ENCODE assay signal across 8 mouse cellular contexts in the genomic region with DNA sequence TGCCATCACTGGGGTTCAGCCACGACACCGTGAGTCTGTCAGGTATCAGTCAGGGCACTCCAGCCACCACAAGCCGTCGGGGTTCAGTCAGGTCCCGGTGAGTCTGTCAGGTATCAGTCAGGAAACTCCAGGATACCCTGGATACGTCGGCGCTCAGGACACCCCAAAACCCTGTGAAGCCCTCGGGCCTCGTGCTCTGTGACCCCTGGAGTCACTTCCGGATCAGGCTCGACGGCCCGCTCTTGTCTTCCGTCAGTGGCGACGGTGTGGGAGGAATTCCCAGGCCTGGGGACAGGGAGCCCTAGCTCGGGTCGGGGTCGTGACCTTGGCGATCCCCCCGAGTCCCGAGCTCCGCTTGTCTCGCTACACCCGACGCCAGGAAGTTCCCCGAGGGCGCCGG. TPM values are rescaled to one million over a fixed set of nuclear protein-coding genes. Genes with fewer than 3 reads are reported as not detected.
DNase-seq lines count a peak whose midpoint lies in the region; ATAC-seq lines count a peak whose summit lies in the region.

No protein-coding gene starts in this region.

- intact Hi-C loops in heart, postnatal 25 days (cut with DNase I): loop anchor here (10.0 kb wide), 1 partner anchor 382 kb away; no protein-coding TSS in a partner anchor

- peak overlapping the region; percentile 74 for H3K4me2 ChIP-seq in heart, embryonic 12.5 days
- H3K4me2 ChIP-seq in forebrain, embryonic 11.5 days (ENCODE audit: low read depth, low read length, severe bottlenecking): peak overlapping the region; percentile 69
- H3K4me2 ChIP-seq in liver, embryonic 11.5 days: peak overlapping the region; percentile 91
- H3K4me2 ChIP-seq in stomach, embryonic 14.5 days (replicated peaks; ENCODE audit: low read depth, low read length): peak overlapping the region; percentile 73

- H3K9ac ChIP-seq in heart, embryonic 12.5 days: peak overlapping the region; percentile 87
- peak overlapping the region; percentile 79 for H3K9ac ChIP-seq in forebrain, embryonic 11.5 days (ENCODE audit: low read length)
- H3K9ac ChIP-seq in liver, embryonic 11.5 days (ENCODE audit: low read depth, low read length): peak overlapping the region; percentile 90
- peak overlapping the region; percentile 81 for H3K9ac ChIP-seq in stomach, embryonic 14.5 days (replicated peaks; ENCODE audit: low read depth, low read length)

- DNase-seq in heart, postnatal 25 days (ENCODE audit: low spot score): no peak
- peak; percentile 42 for DNase-seq in ES-CJ7 (ENCODE audit: low read depth, low spot score)
- no peak for DNase-seq in forebrain, embryonic 11.5 days (ENCODE audit: low spot score)
- no peak for DNase-seq in liver, embryonic 11.5 days (ENCODE audit: low spot score)
- DNase-seq in cerebellum, adult 8-10 months: no peak
- DNase-seq in Muller cell, postnatal 12 days (ENCODE audit: inconsistent ontology term): no peak

- peak overlapping the region; percentile 71 for H3K4me3 ChIP-seq in heart, embryonic 12.5 days
- H3K4me3 ChIP-seq in forebrain, embryonic 11.5 days (ENCODE audit: low read depth, low read length): peak overlapping the region; percentile 73
- peak overlapping the region; percentile 79 for H3K4me3 ChIP-seq in liver, embryonic 11.5 days (ENCODE audit: low read depth, low read length)
- peak overlapping the region; percentile 68 for H3K4me3 ChIP-seq in stomach, embryonic 14.5 days (ENCODE audit: low read depth, low read length)

- 5% methylated on average over 30 of the region's 30 CpGs for WGBS in heart, embryonic 12.5 days
- WGBS in forebrain, embryonic 11.5 days: 10% methylated on average over 29 of the region's 30 CpGs
- WGBS in liver, embryonic 11.5 days: 4% methylated on average over 30 of the region's 30 CpGs
- 7% methylated on average over 30 of the region's 30 CpGs for WGBS in stomach, embryonic 14.5 days

- H3K9me3 ChIP-seq in heart, embryonic 12.5 days (replicated peaks): no peaks in the 10 kb centered on the region
- no peaks in the 10 kb centered on the region; the same call in 1 of the 2 replicates for H3K9me3 ChIP-seq in forebrain, embryonic 11.5 days (ENCODE audit: control insufficient read depth, low read length)
- no peaks in the 10 kb centered on the region for H3K9me3 ChIP-seq in liver, embryonic 11.5 days (ENCODE audit: control insufficient read depth, low read length)
- no peaks in the 10 kb centered on the region for H3K9me3 ChIP-seq in stomach, embryonic 14.5 days (ENCODE audit: control insufficient read depth, low read depth, low read length)

- ATAC-seq in heart, embryonic 12.5 days (ENCODE audit: insufficient number of reproducible peaks, low FRiP score): peak; percentile 41
- ATAC-seq in forebrain, embryonic 11.5 days (replicated peaks; ENCODE audit: low FRiP score): peak; percentile 44; the same call in 1 of the 2 replicates
- ATAC-seq in liver, embryonic 11.5 days (replicated peaks; ENCODE audit: low FRiP score): peak; percentile 46
- no peak; the same call in 1 of the 2 replicates for ATAC-seq in stomach, embryonic 14.5 days (ENCODE audit: insufficient number of reproducible peaks, insufficient read depth, low FRiP score, low read depth)

- H3K27ac ChIP-seq in heart, embryonic 12.5 days (ENCODE audit: poor library complexity, severe bottlenecking): peak overlapping the region; percentile 73
- H3K27ac ChIP-seq in forebrain, embryonic 11.5 days (ENCODE audit: low read depth, low read length): no peak overlapping the region
- peak overlapping the region; percentile 78 for H3K27ac ChIP-seq in liver, embryonic 11.5 days (ENCODE audit: low read depth, low read length)
- no peak overlapping the region for H3K27ac ChIP-seq in stomach, embryonic 14.5 days (ENCODE audit: low read length)

- no peaks in the 10 kb centered on the region for H3K27me3 ChIP-seq in heart, embryonic 12.5 days (replicated peaks)
- H3K27me3 ChIP-seq in forebrain, embryonic 11.5 days (ENCODE audit: control insufficient read depth, insufficient read depth, low read length): no peaks in the 10 kb centered on the region
- no peaks in the 10 kb centered on the region for H3K27me3 ChIP-seq in liver, embryonic 11.5 days (replicated peaks; ENCODE audit: control insufficient read depth, insufficient read depth, low read length)
- H3K27me3 ChIP-seq in stomach, embryonic 14.5 days (ENCODE audit: control insufficient read depth, insufficient read depth, low read length): no peaks in the 10 kb centered on the region

- H3K4me1 ChIP-seq in heart, embryonic 12.5 days (replicated peaks): peaks cover 27% of the 10 kb centered on the region
- peaks cover 4% of the 10 kb centered on the region; the same call in 1 of the 2 replicates for H3K4me1 ChIP-seq in forebrain, embryonic 11.5 days (replicated peaks; ENCODE audit: control insufficient read depth, insufficient read depth, low read length)
- peaks cover 26% of the 10 kb centered on the region for H3K4me1 ChIP-seq in liver, embryonic 11.5 days (replicated peaks; ENCODE audit: control insufficient read depth, insufficient read depth, low read length)
- peaks cover 14% of the 10 kb centered on the region; the same call in 1 of the 2 replicates for H3K4me1 ChIP-seq in stomach, embryonic 14.5 days (ENCODE audit: control insufficient read depth, insufficient read depth, low read length)

- H3K36me3 ChIP-seq in heart, embryonic 12.5 days: peaks cover 22% of the 10 kb centered on the region
- no peaks in the 10 kb centered on the region; the same call in 1 of the 2 replicates for H3K36me3 ChIP-seq in forebrain, embryonic 11.5 days (ENCODE audit: control insufficient read depth, insufficient read depth, low read length)
- peaks cover 14% of the 10 kb centered on the region for H3K36me3 ChIP-seq in liver, embryonic 11.5 days (ENCODE audit: control insufficient read depth, insufficient read depth, low read length)
- H3K36me3 ChIP-seq in stomach, embryonic 14.5 days (ENCODE audit: control insufficient read depth, insufficient read depth, low read length): peaks cover 12% of the 10 kb centered on the region

RNA-seq across cellular contexts. Expression of a gene that starts 0.5 kb away (rescaled TPM):
- 136 and 137 TPM in 2 replicates for polyA plus RNA-seq in heart, embryonic 12.5 days (2016; fragmentation: Nextera tagmentation; extraction: Ambion mirVana)
- total RNA-seq in heart, postnatal 25 days (2021): 10 to 100 TPM; 65.1 to 68.1 TPM
- polyA plus RNA-seq in forebrain, embryonic 11.5 days (2014; fragmentation: Nextera tagmentation; extraction: Ambion mirVana): 127 and 132 TPM in 2 replicates
- polyA plus RNA-seq in liver, embryonic 11.5 days (2014; fragmentation: Nextera tagmentation; extraction: Ambion mirVana): 156 and 162 TPM in 2 replicates
- polyA plus RNA-seq in stomach, embryonic 14.5 days (2014; fragmentation: Nextera tagmentation; extraction: Ambion mirVana): 99.9 and 101 TPM in 2 replicates

RNA-seq across cellular contexts. Expression of a gene that starts 8.5 kb away (rescaled TPM):
- 1,038 and 1,054 TPM in 2 replicates for polyA plus RNA-seq in heart, embryonic 12.5 days (2016; fragmentation: Nextera tagmentation; extraction: Ambion mirVana)
- total RNA-seq in heart, postnatal 25 days (2021): 1,000 to 10,000 TPM; 1,566 to 1,609 TPM
- 600 and 613 TPM in 2 replicates for polyA plus RNA-seq in forebrain, embryonic 11.5 days (2014; fragmentation: Nextera tagmentation; extraction: Ambion mirVana)
- polyA plus RNA-seq in liver, embryonic 11.5 days (2014; fragmentation: Nextera tagmentation; extraction: Ambion mirVana): 597 and 634 TPM in 2 replicates
- 875 and 936 TPM in 2 replicates for polyA plus RNA-seq in stomach, embryonic 14.5 days (2014; fragmentation: Nextera tagmentation; extraction: Ambion mirVana)

RNA-seq across cellular contexts. Expression of a gene that starts 21.9 kb away (rescaled TPM):
- 7.5 and 13.8 TPM in 2 replicates for polyA plus RNA-seq in heart, embryonic 12.5 days (2016; fragmentation: Nextera tagmentation; extraction: Ambion mirVana)
- total RNA-seq in heart, postnatal 25 days (2021): 1 to 10 TPM; 3.0 to 5.8 TPM
- 4.9 and 6.3 TPM in 2 replicates for polyA plus RNA-seq in forebrain, embryonic 11.5 days (2014; fragmentation: Nextera tagmentation; extraction: Ambion mirVana)
- 43.5 and 51.9 TPM in 2 replicates for polyA plus RNA-seq in liver, embryonic 11.5 days (2014; fragmentation: Nextera tagmentation; extraction: Ambion mirVana)
- 0.84 and 1.4 TPM in 2 replicates for polyA plus RNA-seq in stomach, embryonic 14.5 days (2014; fragmentation: Nextera tagmentation; extraction: Ambion mirVana)

RNA-seq across cellular contexts. Expression of a gene that starts 33.6 kb away (rescaled TPM):
- polyA plus RNA-seq in heart, embryonic 12.5 days (2016; fragmentation: Nextera tagmentation; extraction: Ambion mirVana): 95.9 and 101 TPM in 2 replicates
- total RNA-seq in heart, postnatal 25 days (2021): 10 to 100 TPM; 29.8 to 30.8 TPM
- 78.7 and 92.9 TPM in 2 replicates for polyA plus RNA-seq in forebrain, embryonic 11.5 days (2014; fragmentation: Nextera tagmentation; extraction: Ambion mirVana)
- polyA plus RNA-seq in liver, embryonic 11.5 days (2014; fragmentation: Nextera tagmentation; extraction: Ambion mirVana): 159 and 162 TPM in 2 replicates
- polyA plus RNA-seq in stomach, embryonic 14.5 days (2014; fragmentation: Nextera tagmentation; extraction: Ambion mirVana): 167 and 176 TPM in 2 replicates

RNA-seq across cellular contexts. Expression of a gene that starts 56.8 kb away (rescaled TPM):
- polyA plus RNA-seq in heart, embryonic 12.5 days (2016; fragmentation: Nextera tagmentation; extraction: Ambion mirVana): 89.3 and 94.0 TPM in 2 replicates
- total RNA-seq in heart, postnatal 25 days (2021): 10 to 100 TPM; 29.0 to 30.1 TPM
- polyA plus RNA-seq in forebrain, embryonic 11.5 days (2014; fragmentation: Nextera tagmentation; extraction: Ambion mirVana): 178 and 192 TPM in 2 replicates
- 117 and 125 TPM in 2 replicates for polyA plus RNA-seq in liver, embryonic 11.5 days (2014; fragmentation: Nextera tagmentation; extraction: Ambion mirVana)
- polyA plus RNA-seq in stomach, embryonic 14.5 days (2014; fragmentation: Nextera tagmentation; extraction: Ambion mirVana): 117 and 125 TPM in 2 replicates

Comparison
In these comparisons a context has a peak if more than half of its experiments do, and no peak if none do; other contexts are left out.
1. H3K27ac ChIP-seq: peak in heart, embryonic 12.5 days (single experiment) and liver, embryonic 11.5 days (single experiment); none in forebrain, embryonic 11.5 days (single experiment) and stomach, embryonic 14.5 days (single experiment).
2. Peak in every context shown above with its lines, with median percentiles within 50 percentile points of each other: H3K4me2 ChIP-seq, H3K4me3 ChIP-seq and H3K9ac ChIP-seq.